Mouse (Mus musculus): ENCODE results near the gene Gng5. TPM values are rescaled to one million over a fixed set of nuclear protein-coding genes. Genes with fewer than 3 reads are reported as not detected.

Gene Gng5
- polyA plus RNA-seq, 1 experiment: 321 TPM

- DNase-seq (ENCODE audit: low spot score): no peak
Measured at GRCm38 (mm10) chr3:146540521-146541273, 41.1 kb downstream of the Gng5 start.

- no peak for DNase-seq (ENCODE audit: low spot score)
Measured at GRCm38 (mm10) chr3:146543632-146544031, 44.0 kb downstream of the Gng5 start.

GRCm38 (mm10) chr3:146554816-146555215 is 55.2 kb downstream of the Gng5 start:
- DNase-seq (ENCODE audit: low spot score): no peak

Other genes starting within 250 kb of the Gng5 start
- 10.9 and 13.8 TPM in 2 replicates for gene Ssx2ip, start 95.2 kb upstream of the Gng5 start, polyA plus RNA-seq (2012; rRNA removed)
- gene Ctbs, start 50.0 kb upstream of the Gng5 start, polyA plus RNA-seq (2012; rRNA removed): 6.2 and 6.7 TPM in 2 replicates
- gene Spata1, start 54 bp upstream of the Gng5 start, polyA plus RNA-seq (2012; rRNA removed): 3.8 and 5.2 TPM in 2 replicates
- gene Rpf1, start 21.6 kb downstream of the Gng5 start, polyA plus RNA-seq (2012; rRNA removed): 30.6 and 32.6 TPM in 2 replicates
- gene Uox, start 70.6 kb downstream of the Gng5 start, polyA plus RNA-seq (2012; rRNA removed): not detected in 2 replicates
- gene Dnase2b, start 115.8 kb downstream of the Gng5 start, polyA plus RNA-seq (2012; rRNA removed): not detected in 2 replicates
- 0.17 TPM in 1 of 2 replicates, not detected in the other for gene 4930503B20Rik, start 151.5 kb downstream of the Gng5 start, polyA plus RNA-seq (2012; rRNA removed)
- gene Samd13, start 185.8 kb downstream of the Gng5 start, polyA plus RNA-seq (2012; rRNA removed): 0.23 and 0.35 TPM in 2 replicates

Measured in urinary bladder, adult 2 months (tissue).